Mouse (Mus musculus) kidney, postnatal 0 days (tissue): ENCODE measurements around the gene Ets2. TPM values are rescaled to one million over a fixed set of nuclear protein-coding genes. Genes with fewer than 3 reads are reported as not detected.
"Not testable (repeated sequence)": the region's sequence is repeated elsewhere in the genome, so short reads cannot be mapped to it uniquely, and the experiment has no call there.

ENCODE experiments used
- ATAC-seq: fragments of 200-750 bp; cut with Nextera tagmentation; replicated peaks from 2 replicates; pipeline ENCODE4 v1.8.0; 2017; ENCODE audit warnings: low read depth, moderate number of reproducible peaks, moderate TSS enrichment, moderate library complexity; ENCODE audit not compliant: low FRiP score
- DNase-seq: peaks from one replicate; pipeline ENCODE4 v3.0.0-alpha.2; 2016; ENCODE audit warnings: low spot score
- H3K27ac ChIP-seq: fragments of 300-500 bp; sonication (generic); 2 replicates; pipeline ENCODE4 v1.5.1; 2014; ENCODE audit warnings: mild to moderate bottlenecking
- H3K27me3 ChIP-seq: fragments of 300-500 bp; sonication (generic); 2 replicates; pipeline ENCODE4 v1.6.1; 2014; ENCODE audit warnings: low read length, mixed read lengths; ENCODE audit not compliant: insufficient read depth
- H3K36me3 ChIP-seq: fragments of 300-500 bp; sonication (generic); 2 replicates; pipeline ENCODE4 v1.6.1; 2014; ENCODE audit warnings: low read length, mixed read lengths; ENCODE audit not compliant: insufficient read depth
- H3K4me1 ChIP-seq: fragments of 300-500 bp; sonication (generic); replicated peaks from 2 replicates; pipeline ENCODE4 v1.6.1; 2014; ENCODE audit warnings: antibody characterized with exemption, low read length, mixed read lengths; ENCODE audit not compliant: insufficient read depth
- H3K4me2 ChIP-seq: fragments of 300-500 bp; sonication (generic); 2 replicates; pipeline ENCODE4 v1.6.1; 2014; ENCODE audit warnings: mild to moderate bottlenecking, low read length, moderate library complexity, mixed read lengths
- H3K4me3 ChIP-seq: fragments of 300-500 bp; sonication (generic); replicated peaks from 2 replicates; pipeline ENCODE4 v1.5.1; 2014; ENCODE audit warnings: low read depth, low read length
- H3K9ac ChIP-seq: fragments of 300-500 bp; sonication (generic); 2 replicates; pipeline ENCODE4 v1.6.1; 2014; ENCODE audit warnings: low read depth, low read length
- H3K9me3 ChIP-seq: fragments of 300-500 bp; sonication (generic); replicated peaks from 2 replicates; pipeline ENCODE4 v1.6.1; 2016; ENCODE audit warnings: low read length, inconsistent platforms, mixed read lengths
- CTCF ChIP-seq: IDR thresholded peaks from 2 replicates; pipeline ENCODE4 v1.5.1; 2016; ENCODE audit warnings: antibody characterized with exemption, low read depth, mild to moderate bottlenecking, moderate library complexity
- WGBS: fragments of 180-500 bp; shearing (Covaris S2); extraction: QIAGEN DNeasy Blood & Tissue Kit; methylation state at CpG from one replicate; pipeline ENCODE4 v1.1.7; 2014; 5-methylcytosine and 5-hydroxymethylcytosine counted together
- polyA plus RNA-seq: library from polyadenylated mRNA; unstranded; fragments of >200 nt; fragmentation: Nextera tagmentation; extraction: Ambion mirVana; gene quantifications from 2 replicates; pipeline ENCODE4 v1.2.1, GENCODE M21; 2015

The Ets2 gene
- polyA plus RNA-seq, 1 experiment from 2014 or later, result 50.8 TPM

DNA sequence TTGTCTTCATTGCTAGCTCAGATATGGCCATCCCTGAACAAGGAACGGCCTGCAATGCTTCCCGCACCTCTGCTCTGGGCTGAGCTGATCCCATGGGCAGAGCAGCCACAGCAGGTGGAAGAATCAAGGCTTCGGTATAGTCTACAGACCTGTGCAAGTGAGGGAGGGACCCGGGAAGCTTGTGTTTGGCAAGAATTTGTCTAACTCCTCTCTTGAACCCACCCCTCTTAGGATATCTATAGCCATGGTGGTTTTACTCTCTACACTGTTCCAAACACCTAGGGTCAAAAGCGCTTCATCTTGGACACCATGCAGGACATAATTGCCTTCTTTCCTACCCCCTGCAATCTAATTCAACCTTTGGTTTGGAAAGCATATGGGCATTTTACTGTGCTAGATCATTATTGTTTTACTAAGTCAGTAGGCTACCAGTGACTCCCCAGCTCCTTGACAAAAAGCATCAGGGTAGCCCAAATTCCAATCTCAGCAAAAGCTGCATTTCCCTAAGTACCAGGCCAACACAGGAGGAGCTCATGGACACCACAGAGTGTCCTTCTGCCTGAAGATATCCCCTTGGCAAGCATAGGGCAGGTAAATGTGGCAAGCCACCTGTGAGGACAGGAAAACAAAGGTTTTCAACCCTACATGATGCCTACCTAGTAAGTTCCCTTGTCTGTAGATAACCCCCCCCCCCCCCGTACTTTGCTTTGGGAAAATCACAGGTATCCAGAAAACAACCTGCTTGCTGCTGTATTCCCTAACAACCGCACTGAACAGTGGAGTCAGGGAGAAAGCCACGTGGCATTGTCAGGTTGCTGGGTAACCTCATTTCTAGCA, 57.5 kb downstream of the Ets2 start:
- WGBS, result 89% methylated on average over 8 of the region's 8 CpGs
- H3K36me3 ChIP-seq, result no peaks in the 10 kb centered on the region
- H3K27me3 ChIP-seq, result no peaks in the 10 kb centered on the region
- no peaks in the 10 kb centered on the region for H3K4me1 ChIP-seq
- no peak overlapping the region for H3K27ac ChIP-seq
- H3K9ac ChIP-seq, result no peak overlapping the region
- ATAC-seq (no peak), DNase-seq (no peak)
- H3K9me3 ChIP-seq, result no peaks in the 10 kb centered on the region
- no peak overlapping the region for H3K4me3 ChIP-seq
- TF ChIP-seq CTCF, result no peak
- no peak overlapping the region for H3K4me2 ChIP-seq

DNA sequence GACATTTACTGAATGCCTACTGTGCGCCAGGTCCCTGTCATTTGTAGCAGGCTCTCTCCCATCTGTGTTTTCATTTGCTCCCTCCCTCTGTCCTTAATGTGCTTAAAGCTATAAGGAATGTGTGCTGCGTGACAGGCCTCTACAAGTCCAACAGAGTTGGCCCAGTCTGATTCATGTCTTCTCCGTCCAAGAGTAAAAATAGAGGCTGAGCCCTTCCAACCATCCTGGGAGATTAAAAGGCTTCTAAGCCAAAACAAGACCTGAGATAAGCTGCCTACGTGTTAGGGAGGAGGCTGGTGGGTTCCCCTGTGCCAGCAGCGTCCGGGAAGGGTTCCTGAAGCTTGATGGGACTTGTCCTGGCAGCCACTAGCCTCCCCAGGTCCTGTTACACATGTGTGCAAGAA, 58.1 kb downstream of the Ets2 start:
- no peak overlapping the region for H3K4me2 ChIP-seq
- no peaks in the 10 kb centered on the region for H3K36me3 ChIP-seq
- no peaks in the 10 kb centered on the region for H3K27me3 ChIP-seq
- no peaks in the 10 kb centered on the region for H3K4me1 ChIP-seq
- 69% methylated on average over 6 of the region's 6 CpGs for WGBS
- no peak for DNase-seq
- no peak for ATAC-seq
- H3K9me3 ChIP-seq, result no peaks in the 10 kb centered on the region
- no peak for TF ChIP-seq CTCF
- H3K9ac ChIP-seq, result no peak overlapping the region
- H3K4me3 ChIP-seq, result no peak overlapping the region
- no peak overlapping the region for H3K27ac ChIP-seq

DNA sequence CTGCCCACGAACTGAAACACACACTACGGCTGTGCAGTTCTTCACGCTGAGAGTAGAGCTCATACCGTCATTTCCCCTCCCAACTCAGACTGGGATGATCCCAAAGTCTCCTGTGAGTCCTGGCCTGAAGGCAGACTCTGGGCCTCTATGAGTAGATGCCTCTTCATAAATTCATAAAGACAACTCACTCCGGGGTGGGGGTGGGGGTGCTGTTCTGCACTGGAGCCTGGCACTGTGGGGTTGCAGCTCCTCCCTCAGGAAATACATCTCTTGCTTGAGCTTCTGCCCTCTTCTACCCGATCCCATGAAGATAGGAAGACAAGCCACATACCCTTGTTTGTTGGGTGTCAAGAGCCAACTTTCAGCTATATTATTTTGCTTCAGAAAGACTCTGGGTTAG, 59.9 kb downstream of the Ets2 start:
- H3K4me3 ChIP-seq, result no peak overlapping the region
- 71% methylated on average over 6 of the region's 6 CpGs for WGBS
- no peak for ATAC-seq
- H3K4me2 ChIP-seq, result no peak overlapping the region
- no peaks in the 10 kb centered on the region for H3K4me1 ChIP-seq
- no peaks in the 10 kb centered on the region for H3K9me3 ChIP-seq
- no peaks in the 10 kb centered on the region for H3K36me3 ChIP-seq
- no peaks in the 10 kb centered on the region for H3K27me3 ChIP-seq
- TF ChIP-seq CTCF, result no peak
- H3K27ac ChIP-seq, result no peak overlapping the region
- no peak overlapping the region for H3K9ac ChIP-seq
- no peak for DNase-seq

DNA sequence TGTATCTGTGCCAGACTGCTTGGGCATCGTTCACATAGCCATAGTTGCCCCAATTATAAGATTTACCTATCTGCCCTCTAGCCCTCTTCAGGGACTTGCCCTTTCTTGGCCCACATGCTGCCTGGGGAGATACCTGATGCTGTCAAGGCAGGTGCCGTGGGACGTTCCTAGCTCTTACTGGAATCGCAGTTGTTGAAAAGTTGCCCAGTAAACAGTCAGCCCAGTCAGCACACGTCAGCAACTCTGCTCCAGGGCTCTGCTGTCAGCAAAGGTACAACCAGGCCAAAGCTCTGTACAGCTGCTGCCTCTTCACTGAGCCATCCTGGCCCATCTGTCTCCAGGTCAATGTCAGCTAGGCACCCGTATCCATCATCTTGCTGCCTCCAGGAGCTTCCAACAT, 61.3 kb downstream of the Ets2 start:
- DNase-seq (no peak), ATAC-seq (no peak)
- Histone ChIP-seq H3K4me2 (no peak overlapping the region), H3K9ac (no peak overlapping the region), H3K9me3 (no peaks in the 10 kb centered on the region), H3K27me3 (no peaks in the 10 kb centered on the region), H3K27ac (no peak overlapping the region), H3K4me3 (no peak overlapping the region), H3K4me1 (no peaks in the 10 kb centered on the region), H3K36me3 (no peaks in the 10 kb centered on the region)
- TF ChIP-seq CTCF, result no peak
- WGBS, result 74% methylated on average over 6 of the region's 6 CpGs

DNA sequence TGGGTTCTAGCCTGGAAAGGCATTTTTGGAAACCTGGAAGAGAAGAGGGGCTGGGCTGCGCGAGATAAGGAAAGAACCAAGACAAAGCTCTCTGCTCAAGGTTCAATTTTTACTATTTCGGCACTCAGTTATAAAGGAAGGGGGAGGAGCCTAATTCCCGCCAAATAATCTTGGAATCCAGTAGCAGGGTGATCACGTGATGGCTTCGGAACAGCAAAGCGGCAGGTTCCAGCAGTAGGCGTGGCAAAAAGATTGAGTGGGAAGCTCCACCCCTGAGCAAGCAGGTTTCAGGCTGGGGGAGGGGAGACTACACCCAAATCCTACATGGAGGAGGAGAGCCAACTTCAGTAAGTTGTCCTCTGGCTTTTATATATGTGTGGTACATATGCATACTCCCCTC, 62.2 kb downstream of the Ets2 start:
- 72% methylated on average over 8 of the region's 8 CpGs for WGBS
- not testable (repeated sequence) for DNase-seq, H3K27ac ChIP-seq, H3K9ac ChIP-seq, H3K4me1 ChIP-seq, H3K9me3 ChIP-seq, H3K27me3 ChIP-seq, H3K4me3 ChIP-seq, H3K36me3 ChIP-seq, ATAC-seq, H3K4me2 ChIP-seq

DNA sequence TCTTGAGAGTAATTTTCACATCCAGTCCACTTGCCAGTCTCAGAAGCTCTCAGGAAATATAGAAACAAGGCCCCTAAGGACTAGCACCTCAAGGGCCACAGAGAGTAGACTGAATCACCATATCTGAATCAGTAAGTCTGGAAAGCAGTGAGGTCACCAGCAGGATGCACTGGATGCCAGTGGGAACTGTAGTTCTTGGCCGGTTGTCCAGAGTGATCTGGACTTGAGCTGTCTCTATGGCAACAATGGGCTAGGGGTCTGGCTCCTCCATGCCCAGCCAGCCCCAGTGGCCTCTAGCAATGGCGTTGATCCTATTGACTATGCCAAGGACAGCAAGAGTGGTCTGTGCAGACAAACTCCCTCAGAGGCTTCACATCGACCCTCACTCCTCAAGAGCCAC, 64.3 kb downstream of the Ets2 start:
- TF ChIP-seq CTCF, result no peak
- DNase-seq (no peak), ATAC-seq (no peak)
- H3K4me1 ChIP-seq, result 0 out of 2 replicates have a peak, but pooled peaks cover 8% of the 10 kb centered on the region
- WGBS, result 75% methylated on average over 3 of the region's 3 CpGs
- H3K9ac ChIP-seq, result no peak overlapping the region
- H3K27me3 ChIP-seq, result no peaks in the 10 kb centered on the region
- H3K4me3 ChIP-seq, result no peak overlapping the region
- no peak overlapping the region for H3K4me2 ChIP-seq
- H3K9me3 ChIP-seq, result no peaks in the 10 kb centered on the region
- H3K27ac ChIP-seq, result no peak overlapping the region
- H3K36me3 ChIP-seq, result no peaks in the 10 kb centered on the region

DNA sequence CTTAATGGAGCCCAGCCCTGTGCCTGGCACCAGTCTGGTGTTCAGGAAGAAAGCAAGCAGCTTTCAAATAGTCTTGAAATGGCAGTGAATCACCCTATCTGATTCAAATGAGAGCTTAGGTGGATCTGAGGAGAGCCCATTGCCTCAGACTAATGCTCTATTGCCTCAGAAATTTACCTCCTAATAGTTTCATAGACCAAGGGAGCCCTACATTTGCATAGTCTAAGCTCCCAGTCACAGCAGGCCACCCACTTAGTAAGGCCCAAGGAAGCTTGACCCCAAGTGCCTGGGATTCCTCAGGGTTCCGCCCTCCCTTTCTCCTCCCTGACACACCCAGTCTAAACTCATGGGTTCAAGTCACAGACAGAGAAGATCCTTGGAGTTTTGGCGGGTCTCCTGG, 65.4 kb downstream of the Ets2 start:
- Histone ChIP-seq H3K9ac (no peak overlapping the region), H3K36me3 (no peaks in the 10 kb centered on the region), H3K9me3 (no peaks in the 10 kb centered on the region), H3K4me3 (no peak overlapping the region), H3K4me2 (no peak overlapping the region), H3K27me3 (no peaks in the 10 kb centered on the region), H3K27ac (no peak overlapping the region), H3K4me1 (0 out of 2 replicates have a peak, but pooled peaks cover 8% of the 10 kb centered on the region)
- DNase-seq (no peak), ATAC-seq (no peak)
- TF ChIP-seq CTCF, result no peak
- 66% methylated on average over 2 of the region's 2 CpGs for WGBS
